Mouse (Mus musculus) inflammation-experienced regulatory T-cells, adult 16 weeks (primary cell): Measurements from ENCODE around the gene Cfap65. TPM values are rescaled to one million over a fixed set of nuclear protein-coding genes. Genes with fewer than 3 reads are reported as not detected.

Source experiments
- polyA plus RNA-seq: library from polyadenylated mRNA; unstranded; fragments of 100-300 nt; shearing (Covaris generic); gene quantifications from one replicate; pipeline ENCODE4 v1.2.1, GENCODE M21; 2017

Gene Cfap65
- not detected for polyA plus RNA-seq

GRCm38 (mm10) chr1:74935402-74935801 lies at the start of gene Cfap65:
Gene Cfap65 (minus strand): TSS chr1:74935599.

GRCm38 (mm10) chr1:74951556-74952210 lies 16.3 kb upstream of the Cfap65 start, which contains the start of gene Ihh:
Gene Ihh (minus strand): TSS chr1:74951672.

GRCm38 (mm10) chr1:74893134-74893855 lies 42.1 kb downstream of the Cfap65 start, which contains the start of gene Cryba2:
Gene Cryba2 (minus strand): TSS chr1:74893143.

GRCm38 (mm10) chr1:74885369-74886042 lies 49.9 kb downstream of the Cfap65 start, which contains the start of gene Fev:
Gene Fev (minus strand): TSS chr1:74885419.

GRCm38 (mm10) chr1:74854306-74855056 lies 80.9 kb downstream of the Cfap65 start, which contains the start of gene Cdk5r2:
Gene Cdk5r2 (plus strand): TSS chr1:74854934.

Other genes with a start within 250 kb of the Cfap65 start
- gene Cyp27a1, start 222.0 kb downstream of the Cfap65 start, polyA plus RNA-seq = 0.51 TPM
- gene Prkag3, start 186.4 kb downstream of the Cfap65 start, polyA plus RNA-seq = not detected
- not detected for gene Wnt6, start 163.7 kb downstream of the Cfap65 start, polyA plus RNA-seq
- gene Wnt10a, start 144.1 kb downstream of the Cfap65 start, polyA plus RNA-seq = 0.43 TPM
- not detected for gene Cdk5r2, start 80.7 kb downstream of the Cfap65 start, polyA plus RNA-seq
- gene Fev, start 50.2 kb downstream of the Cfap65 start, polyA plus RNA-seq = not detected
- gene Cryba2, start 42.5 kb downstream of the Cfap65 start, polyA plus RNA-seq = not detected
- gene Ihh, start 16.1 kb upstream of the Cfap65 start, polyA plus RNA-seq = 0.20 TPM
- gene Nhej1, start 189.6 kb upstream of the Cfap65 start, polyA plus RNA-seq = 9.7 TPM
- gene Slc23a3, start 198.3 kb upstream of the Cfap65 start, polyA plus RNA-seq = 0.23 TPM
- 192 TPM for gene Cnppd1, start 207.1 kb upstream of the Cfap65 start, polyA plus RNA-seq
- 22.9 TPM for gene Retreg2, start 207.2 kb upstream of the Cfap65 start, polyA plus RNA-seq
- gene Zfand2b, start 233.0 kb upstream of the Cfap65 start, polyA plus RNA-seq = 77.4 TPM
- gene Abcb6, start 244.8 kb upstream of the Cfap65 start, polyA plus RNA-seq = 7.7 TPM